Mouse (Mus musculus) layer of hippocampus, postnatal 10 days (tissue): ENCODE data around the gene Pcyt2. TPM values are rescaled to one million over a fixed set of nuclear protein-coding genes. Genes with fewer than 3 reads are reported as not detected.

ENCODE experiments used
- DNase-seq, 2 experiments: peaks; one replicate each; pipeline ENCODE4 v3.0.0; 2021; ENCODE audit warnings: low spot score in 2 of 2
- microRNA-seq, 2 experiments: library from miRNA; unstranded; fragments of <30 nt; microRNA quantifications; one replicate each; pipeline ENCODE4 v1.2.0; 2021
- total RNA-seq, 2 experiments: library from RNA; stranded (reverse); gene quantifications; 2 replicates each; pipeline ENCODE4 v1.2.3; 2021

Gene Pcyt2
- total RNA-seq, 2 experiments from 2014 or later = 132 to 145 TPM

GRCm38 (mm10) chr11:120571122-120571521, 46.6 kb downstream of the Pcyt2 start:
- no peak for DNase-seq

GRCm38 (mm10) chr11:120568324-120568723, 49.4 kb downstream of the Pcyt2 start:
- DNase-seq = no peak

GRCm38 (mm10) chr11:120565114-120565513, 52.6 kb downstream of the Pcyt2 start:
- no peak for DNase-seq

- DNase-seq = no peak
Observed at GRCm38 (mm10) chr11:120562949-120563348, 54.8 kb downstream of the Pcyt2 start.

DNA sequence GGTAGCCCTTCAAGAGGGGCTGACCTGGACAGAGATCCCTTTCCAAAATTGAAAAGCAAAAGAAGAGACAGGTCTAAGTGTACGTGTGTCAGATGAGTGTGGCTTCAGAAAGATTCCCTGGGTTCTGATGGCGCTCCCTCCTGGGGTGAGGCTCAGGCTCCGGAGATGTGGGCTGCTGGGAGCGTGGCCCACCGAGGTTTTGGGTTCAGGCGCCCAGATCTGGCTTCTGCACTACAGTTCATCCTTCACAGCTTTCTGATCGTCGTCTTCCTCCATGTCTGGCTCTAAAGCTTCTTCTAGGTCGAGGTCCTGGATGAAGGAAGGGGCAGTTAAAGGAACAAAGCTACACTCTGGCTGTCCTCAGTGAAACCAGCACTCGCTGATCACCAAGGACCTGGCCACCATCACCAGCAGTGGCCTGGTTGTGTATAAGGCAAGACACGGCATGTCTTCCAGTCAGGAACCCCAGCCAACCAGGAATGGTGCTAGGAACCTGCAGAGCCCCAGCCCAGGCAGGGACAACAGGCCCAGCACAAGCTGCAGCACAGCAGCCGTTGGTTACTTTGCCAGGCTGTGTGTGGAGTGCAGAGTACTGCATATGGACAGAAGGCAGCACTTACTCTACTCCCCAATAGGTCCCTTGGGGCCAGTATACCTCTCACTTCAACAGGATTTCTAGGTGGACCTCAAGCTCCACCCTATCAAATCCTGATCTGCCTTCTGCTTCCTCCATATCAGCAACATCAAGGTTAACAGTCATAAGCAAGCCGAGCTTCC, 56.6 kb downstream of the Pcyt2 start:
- DNase-seq = no peak

Small RNA genes lying within 50 kb of the gene (microRNA-seq; reads per million reads assigned to microRNA genes)
- 0.98 to 2.2 reads per million in 2 experiments for gene Mir6936

Other genes starting within 250 kb of the Pcyt2 start
- gene Faap100, start 239.2 kb downstream of the Pcyt2 start, total RNA-seq = 10 to 100 TPM; 58.8 to 62.0 TPM
- gene Nploc4, start 180.2 kb downstream of the Pcyt2 start, total RNA-seq = 10 to 100 TPM; 71.2 to 71.4 TPM
- gene Tspan10, start 175.3 kb downstream of the Pcyt2 start, total RNA-seq = 10 to 100 TPM in 1 of 2 experiments, not detected in 1; 12.5 TPM
- under 1 TPM; 0.20 to 0.41 TPM for gene Pde6g, start 164.4 kb downstream of the Pcyt2 start, total RNA-seq
- gene Oxld1, start 159.9 kb downstream of the Pcyt2 start, total RNA-seq = 10 to 100 TPM; 10.4 to 10.5 TPM
- 10 to 100 TPM; 26.5 to 27.8 TPM for gene Ccdc137, start 159.8 kb downstream of the Pcyt2 start, total RNA-seq
- 10 to 100 TPM; 57.9 to 61.5 TPM for gene Arl16, start 150.3 kb downstream of the Pcyt2 start, total RNA-seq
- 10 to 100 TPM; 76.4 to 82.3 TPM for gene Mrpl12, start 133.3 kb downstream of the Pcyt2 start, total RNA-seq
- 10 to 100 TPM; 24.5 to 25.8 TPM for gene Slc25a10, start 126.1 kb downstream of the Pcyt2 start, total RNA-seq
- gene Gcgr, start 87.2 kb downstream of the Pcyt2 start, total RNA-seq = under 1 TPM in 1 of 2 experiments, not detected in 1; 0.18 TPM
- 100 to 1,000 TPM in 1 of 2 experiments, 10 to 100 TPM in 1; 95.4 to 107 TPM for gene Mcrip1, start 68.2 kb downstream of the Pcyt2 start, total RNA-seq
- not detected for gene Ppp1r27, start 66.8 kb downstream of the Pcyt2 start, total RNA-seq
- 100 to 1,000 TPM; 153 to 161 TPM for gene P4hb, start 44.7 kb downstream of the Pcyt2 start, total RNA-seq
- gene Arhgdia, start 36.3 kb downstream of the Pcyt2 start, total RNA-seq = 100 to 1,000 TPM; 344 to 379 TPM
- gene Alyref, start 19.6 kb downstream of the Pcyt2 start, total RNA-seq = 10 to 100 TPM; 79.8 to 91.3 TPM
- 100 to 1,000 TPM in 1 of 2 experiments, 10 to 100 TPM in 1; 93.5 to 107 TPM for gene Anapc11, start 19.5 kb downstream of the Pcyt2 start, total RNA-seq
- gene Npb, start 9.5 kb downstream of the Pcyt2 start, total RNA-seq = 1 to 10 TPM; 2.2 to 2.4 TPM
- 10 to 100 TPM; 33.5 to 39.7 TPM for gene Sirt7, start 7.3 kb upstream of the Pcyt2 start, total RNA-seq
- 10 to 100 TPM; 79.3 to 86.7 TPM for gene Mafg, start 15.7 kb upstream of the Pcyt2 start, total RNA-seq
- gene Pycr1, start 25.8 kb upstream of the Pcyt2 start, total RNA-seq = 1 to 10 TPM; 3.5 to 5.3 TPM
- 1 to 10 TPM; 1.1 to 2.1 TPM for gene Myadml2, start 30.2 kb upstream of the Pcyt2 start, total RNA-seq
- gene Notum, start 43.2 kb upstream of the Pcyt2 start, total RNA-seq = 1 to 10 TPM; 5.8 to 7.4 TPM
- gene Aspscr1, start 55.0 kb upstream of the Pcyt2 start, total RNA-seq = 10 to 100 TPM; 55.5 to 62.5 TPM
- gene Cenpx, start 95.8 kb upstream of the Pcyt2 start, total RNA-seq = 10 to 100 TPM; 30.1 to 32.0 TPM
- 10 to 100 TPM; 61.1 to 71.1 TPM for gene Lrrc45, start 96.0 kb upstream of the Pcyt2 start, total RNA-seq
- gene Rac3, start 103.5 kb upstream of the Pcyt2 start, total RNA-seq = 100 to 1,000 TPM; 247 to 249 TPM
- gene Dcxr, start 109.3 kb upstream of the Pcyt2 start, total RNA-seq = 10 to 100 TPM in 1 of 2 experiments, 1 to 10 TPM in 1; 7.8 to 10.2 TPM
- gene Cbr2, start 114.2 kb upstream of the Pcyt2 start, total RNA-seq = 1 to 10 TPM; 2.6 to 2.8 TPM
- 10 to 100 TPM; 18.7 to 22.2 TPM for gene Hmga1b, start 144.9 kb upstream of the Pcyt2 start, total RNA-seq
- gene Rfng, start 166.3 kb upstream of the Pcyt2 start, total RNA-seq = 10 to 100 TPM; 89.5 to 91.8 TPM
- 100 to 1,000 TPM; 136 to 144 TPM for gene Gps1, start 166.3 kb upstream of the Pcyt2 start, total RNA-seq
- 10 to 100 TPM; 42.3 to 44.5 TPM for gene Dus1l, start 178.5 kb upstream of the Pcyt2 start, total RNA-seq
- 100 to 1,000 TPM; 286 to 320 TPM for gene Fasn, start 206.6 kb upstream of the Pcyt2 start, total RNA-seq